Mouse (Mus musculus) frontal cortex, postnatal 10 days (tissue): ENCODE measurements around the gene Ttc37.

Source experiments
- DNase-seq, 2 experiments: peaks; one replicate each; pipeline ENCODE4 v3.0.0; 2022; ENCODE audit warnings: low spot score in 2 of 2, mixed read lengths in 1 of 2

Gene Ttc37

GRCm38 (mm10) chr13:76157508-76157907 is 59.0 kb downstream of the Ttc37 start:
- no peak for DNase-seq

- no peak for DNase-seq
Observed at GRCm38 (mm10) chr13:76160587-76160986, 62.1 kb downstream of the Ttc37 start.

GRCm38 (mm10) chr13:76174297-76174696 is 75.8 kb downstream of the Ttc37 start:
- DNase-seq = no peak

- DNase-seq = no peak
Observed at GRCm38 (mm10) chr13:76178700-76179099, 80.2 kb downstream of the Ttc37 start.

- DNase-seq = no peak
Observed at GRCm38 (mm10) chr13:76187651-76188050, 89.1 kb downstream of the Ttc37 start.

DNA sequence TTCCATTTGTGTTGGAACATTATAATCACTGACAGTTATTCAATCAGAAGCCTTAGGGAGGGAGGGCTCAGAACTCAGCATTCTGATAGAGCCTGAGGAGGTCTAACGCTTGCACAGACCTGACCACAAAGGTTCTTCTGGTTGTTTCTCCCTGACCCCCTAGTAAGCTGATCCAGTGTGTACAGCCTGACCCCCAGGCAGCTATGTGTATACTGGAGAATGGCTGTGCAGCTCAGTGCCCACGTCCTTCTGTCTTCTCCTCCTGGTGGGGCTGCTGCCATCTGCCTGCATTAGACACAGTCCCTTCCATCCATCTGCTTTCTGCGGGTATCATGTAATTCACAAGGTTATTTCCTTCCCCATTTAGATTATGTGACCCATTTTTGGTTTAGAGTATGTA is 90.7 kb downstream of the Ttc37 start:
- DNase-seq = no peak

DNA sequence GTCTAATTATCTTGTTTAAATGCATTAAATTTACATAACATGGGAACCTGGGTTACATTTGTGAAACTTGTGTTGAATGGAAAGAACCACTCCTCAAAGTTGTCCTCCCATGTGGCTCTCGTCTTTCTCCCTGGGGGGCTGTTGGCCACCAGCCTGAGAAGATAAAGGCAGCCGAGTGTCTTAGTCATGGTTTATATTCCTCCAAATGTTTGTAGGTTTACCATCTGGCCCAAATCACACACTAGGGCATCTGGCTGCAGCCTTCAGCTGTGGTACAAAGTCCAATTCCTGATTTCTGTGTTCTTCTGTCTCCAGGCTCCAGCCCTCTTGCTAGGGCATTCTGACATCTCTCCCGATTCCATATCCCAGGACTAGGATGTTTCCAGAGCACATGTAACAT is 91.7 kb downstream of the Ttc37 start:
- DNase-seq = no peak

GRCm38 (mm10) chr13:76194937-76195336 is 96.4 kb downstream of the Ttc37 start:
- no peak for DNase-seq

- no peak for DNase-seq
Observed at GRCm38 (mm10) chr13:76195431-76196138, 97.1 kb downstream of the Ttc37 start.

DNA sequence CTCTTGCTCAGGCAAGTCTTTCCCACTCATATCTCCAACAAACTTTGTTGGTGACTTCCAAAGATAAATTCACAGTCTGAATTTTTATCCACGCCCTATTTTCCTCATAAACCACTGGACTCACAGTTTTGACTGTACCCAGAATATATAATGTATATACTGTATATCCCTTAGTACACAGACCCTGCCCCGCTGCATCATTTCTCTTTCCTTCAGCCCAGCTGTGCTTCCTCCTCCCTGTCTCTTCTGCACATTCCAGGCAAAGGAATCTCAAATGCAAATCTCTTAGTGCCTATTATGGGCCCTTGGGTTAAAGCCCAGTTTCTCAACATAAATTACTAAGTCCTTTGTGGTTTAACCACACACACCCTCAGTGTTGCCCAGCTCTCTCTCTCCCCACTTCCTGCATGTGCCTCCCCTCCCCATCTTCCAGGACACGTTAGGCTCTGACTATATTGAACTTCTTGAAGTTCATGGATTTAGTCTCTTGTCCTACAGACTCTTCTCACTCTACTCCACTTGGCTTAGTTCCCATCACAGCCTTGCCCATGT is 98.8 kb downstream of the Ttc37 start:
- no peak for DNase-seq

GRCm38 (mm10) chr13:76199943-76200342 is 101.4 kb downstream of the Ttc37 start:
- no peak for DNase-seq

- no peak for DNase-seq
Observed at GRCm38 (mm10) chr13:76214928-76215327, 116.4 kb downstream of the Ttc37 start.

GRCm38 (mm10) chr13:76215397-76215796 is 116.9 kb downstream of the Ttc37 start:
- no peak for DNase-seq
